ENCODE assay signal across 12 mouse cellular contexts in the genomic region with DNA sequence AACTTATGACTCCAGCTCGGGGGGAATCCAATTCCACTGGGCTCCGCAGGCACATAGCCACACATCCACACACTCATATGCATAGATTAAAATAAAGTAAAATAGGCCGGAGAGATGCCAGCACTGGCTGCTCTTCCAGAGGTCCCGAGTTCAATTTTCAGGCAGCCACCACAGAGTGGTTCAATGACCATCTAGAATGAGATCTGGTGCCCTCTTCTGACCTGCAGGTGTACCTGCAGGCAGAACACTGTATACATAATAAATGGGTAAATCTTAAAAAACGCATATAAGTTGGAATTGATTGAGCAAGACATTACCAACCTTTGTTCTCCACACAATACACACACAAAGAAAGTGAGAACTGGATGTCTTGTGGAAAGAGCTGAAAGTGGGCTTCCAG. TPM values are rescaled to one million over a fixed set of nuclear protein-coding genes. Genes with fewer than 3 reads are reported as not detected.
A peak's percentile ranks its signal among the peaks of the same experiment; 100 is the strongest.
DNase-seq lines count a peak whose midpoint lies in the region; ATAC-seq and TF ChIP-seq lines count a peak whose summit lies in the region.
"Had no signal": no experiment of that assay in that cellular context is flagged by ENCODE, and none has a peak within 500 bp of the region (broad histone marks: within the 10 kb centered on the region; RNA-seq: fewer than 3 reads in every experiment).

No protein-coding gene starts in this region.

- H3K4me1 ChIP-seq in forebrain, embryonic 14.5 days (ENCODE audit: control insufficient read depth, insufficient read depth, low read length), result peaks cover 9% of the 10 kb centered on the region
- H3K4me1 ChIP-seq in forebrain, embryonic 12.5 days, result peaks cover 18% of the 10 kb centered on the region
- H3K4me1 ChIP-seq in liver, postnatal 0 days (ENCODE audit: insufficient read depth), result peaks cover 16% of the 10 kb centered on the region
- H3K4me1 ChIP-seq in E14TG2a.4 (replicated peaks; ENCODE audit: low read depth, low read length), result peaks cover 54% of the 10 kb centered on the region

- H3K4me2 ChIP-seq in forebrain, embryonic 14.5 days (ENCODE audit: low read length), result no peak overlapping the region
- no peak overlapping the region for H3K4me2 ChIP-seq in forebrain, embryonic 12.5 days
- no peak overlapping the region for H3K4me2 ChIP-seq in liver, postnatal 0 days (ENCODE audit: low read depth, low read length)
- H3K4me2 ChIP-seq: kidney, embryonic 15.5 days; liver, embryonic 13.5 days; neural tube, embryonic 12.5 days had no signal

- peaks cover 14% of the 10 kb centered on the region for H3K27me3 ChIP-seq in forebrain, embryonic 14.5 days (replicated peaks; ENCODE audit: control insufficient read depth, insufficient read depth, low read length)
- H3K27me3 ChIP-seq in forebrain, embryonic 12.5 days, result peaks cover 28% of the 10 kb centered on the region
- H3K27me3 ChIP-seq in liver, postnatal 0 days (ENCODE audit: insufficient read depth, low read length), result peaks cover 12% of the 10 kb centered on the region
- H3K27me3 ChIP-seq in E14TG2a.4 (ENCODE audit: insufficient read depth, low read length), result peaks cover 7% of the 10 kb centered on the region
- H3K27me3 ChIP-seq: Patski had no signal

- no peak overlapping the region for H3K27ac ChIP-seq in forebrain, embryonic 14.5 days (ENCODE audit: low read depth, low read length)
- H3K27ac ChIP-seq in forebrain, embryonic 12.5 days, result no peak overlapping the region
- no peak overlapping the region for H3K27ac ChIP-seq in liver, postnatal 0 days (ENCODE audit: low read depth)
- H3K27ac ChIP-seq: kidney, embryonic 15.5 days; liver, embryonic 13.5 days; neural tube, embryonic 12.5 days had no signal

- peaks cover 22% of the 10 kb centered on the region for H3K36me3 ChIP-seq in forebrain, embryonic 14.5 days (ENCODE audit: control insufficient read depth, insufficient read depth, low read length)
- H3K36me3 ChIP-seq in forebrain, embryonic 12.5 days (replicated peaks), result peaks cover 15% of the 10 kb centered on the region
- no peaks in the 10 kb centered on the region for H3K36me3 ChIP-seq in liver, postnatal 0 days (replicated peaks; ENCODE audit: insufficient read depth, low read length)
- peaks cover 32% of the 10 kb centered on the region for H3K36me3 ChIP-seq in E14TG2a.4 (ENCODE audit: insufficient read depth, low read length)
- H3K36me3 ChIP-seq: liver, embryonic 13.5 days had no signal

- DNase-seq in forebrain, embryonic 14.5 days (ENCODE audit: low spot score), result peak; percentile 51
- peak; percentile 20 for DNase-seq in liver, postnatal 0 days
- no peak for DNase-seq in liver
- no peak for DNase-seq in layer of hippocampus, postnatal 25 days (ENCODE audit: extremely low spot score in 1 of 2, low spot score in 1 of 2)
- DNase-seq in ovary, postnatal 10 days (ENCODE audit: low spot score), result no peak
- DNase-seq: liver, embryonic 13.5 days had no signal

- H3K4me3 ChIP-seq in forebrain, embryonic 14.5 days (ENCODE audit: low read depth, low read length), result no peak overlapping the region
- no peak overlapping the region for H3K4me3 ChIP-seq in forebrain, embryonic 12.5 days (replicated peaks)
- no peak overlapping the region for H3K4me3 ChIP-seq in liver, postnatal 0 days (ENCODE audit: low read depth, low read length)
- no peak overlapping the region for H3K4me3 ChIP-seq in E14TG2a.4 (replicated peaks; ENCODE audit: low read length)
- H3K4me3 ChIP-seq: kidney, embryonic 15.5 days; liver, embryonic 13.5 days; neural tube, embryonic 12.5 days had no signal

- 53% methylated on average over 5 of the region's 5 CpGs for WGBS in forebrain, embryonic 14.5 days
- 58% methylated on average over 5 of the region's 5 CpGs for WGBS in forebrain, embryonic 12.5 days
- WGBS in liver, postnatal 0 days (ENCODE audit: insufficient replicate concordance), result 41% methylated on average over 5 of the region's 5 CpGs

- no peak for TF ChIP-seq EP300 in liver, postnatal 0 days (IDR thresholded peaks at IDR 0.05; ENCODE audit: low read depth)

- TF ChIP-seq CTCF in liver, postnatal 0 days (IDR thresholded peaks at IDR 0.05; ENCODE audit: low read depth), result peak; percentile 74
- peak; percentile 60 for TF ChIP-seq CTCF in E14TG2a.4 (conservative IDR thresholded peaks at IDR 0.05; ENCODE audit: low read length)

- H3K9ac ChIP-seq in forebrain, embryonic 14.5 days (ENCODE audit: low read length), result no peak overlapping the region
- H3K9ac ChIP-seq in forebrain, embryonic 12.5 days, result no peak overlapping the region
- no peak overlapping the region for H3K9ac ChIP-seq in liver, postnatal 0 days (replicated peaks)
- H3K9ac ChIP-seq: kidney, embryonic 15.5 days; liver, embryonic 13.5 days; neural tube, embryonic 12.5 days had no signal

- ATAC-seq in forebrain, embryonic 14.5 days, result no peak
- ATAC-seq in forebrain, embryonic 12.5 days (ENCODE audit: low FRiP score), result no peak
- ATAC-seq in liver, postnatal 0 days, result no peak
- ATAC-seq in granulocyte monocyte progenitor cell, adult 5-6 weeks (replicated peaks; ENCODE audit: poor library complexity, severe bottlenecking), result peak; percentile 10; the same call in 1 of the 2 replicates
- ATAC-seq: Patski had no signal

- no peaks in the 10 kb centered on the region for H3K9me3 ChIP-seq in forebrain, embryonic 14.5 days (replicated peaks; ENCODE audit: control insufficient read depth, low read length)
- H3K9me3 ChIP-seq in forebrain, embryonic 12.5 days, result no peaks in the 10 kb centered on the region
- no peaks in the 10 kb centered on the region for H3K9me3 ChIP-seq in liver, postnatal 0 days (ENCODE audit: low read length)
- H3K9me3 ChIP-seq in E14TG2a.4 (ENCODE audit: low read length), result no peaks in the 10 kb centered on the region
- H3K9me3 ChIP-seq: kidney, embryonic 15.5 days; liver, embryonic 13.5 days; neural tube, embryonic 12.5 days had no signal

RNA-seq across cellular contexts. Expression of a gene that starts 12.6 kb away (rescaled TPM):
- not detected in 2 replicates for polyA plus RNA-seq in forebrain, embryonic 14.5 days (2014; fragmentation: Nextera tagmentation; extraction: Ambion mirVana)
- polyA plus RNA-seq in forebrain, embryonic 12.5 days (2016; fragmentation: Nextera tagmentation; extraction: Ambion mirVana), result 0.27 TPM in 1 of 2 replicates, not detected in the other
- 0.06 TPM in 1 of 2 replicates, not detected in the other for polyA plus RNA-seq in liver, postnatal 0 days (2015; fragmentation: Nextera tagmentation; extraction: Ambion mirVana)
- not detected in 2 replicates for total RNA-seq in granulocyte monocyte progenitor cell, adult 5-6 weeks (2014; fragmentation: Nextera tagmentation)
- total RNA-seq in granulocyte monocyte progenitor cell, adult 5-6 weeks (2017), result 0.17 TPM in 1 of 2 replicates, not detected in the other
- 1 to 10 TPM in 1 of 2 experiments, under 1 TPM in 1; 0.73 to 1.0 TPM for total RNA-seq in layer of hippocampus, postnatal 25 days (2021)
- polyA plus RNA-seq: neural tube, embryonic 12.5 days had no signal

RNA-seq across cellular contexts. Expression of a gene that starts 19.0 kb away (rescaled TPM):
- polyA plus RNA-seq in forebrain, embryonic 14.5 days (2014; fragmentation: Nextera tagmentation; extraction: Ambion mirVana), result 37.3 and 41.0 TPM in 2 replicates
- 35.1 and 38.1 TPM in 2 replicates for polyA plus RNA-seq in forebrain, embryonic 12.5 days (2016; fragmentation: Nextera tagmentation; extraction: Ambion mirVana)
- 0.98 and 1.1 TPM in 2 replicates for polyA plus RNA-seq in liver, postnatal 0 days (2015; fragmentation: Nextera tagmentation; extraction: Ambion mirVana)
- not detected in 2 replicates for total RNA-seq in granulocyte monocyte progenitor cell, adult 5-6 weeks (2014; fragmentation: Nextera tagmentation)
- not detected in 2 replicates for total RNA-seq in granulocyte monocyte progenitor cell, adult 5-6 weeks (2017)
- 100 to 1,000 TPM; 117 to 128 TPM for total RNA-seq in layer of hippocampus, postnatal 25 days (2021)

RNA-seq across cellular contexts. Expression of a gene that starts 26.3 kb away (rescaled TPM):
- polyA plus RNA-seq in forebrain, embryonic 14.5 days (2014; fragmentation: Nextera tagmentation; extraction: Ambion mirVana), result 85.6 and 99.3 TPM in 2 replicates
- polyA plus RNA-seq in forebrain, embryonic 12.5 days (2016; fragmentation: Nextera tagmentation; extraction: Ambion mirVana), result 85.8 and 94.4 TPM in 2 replicates
- 25.6 and 29.5 TPM in 2 replicates for polyA plus RNA-seq in liver, postnatal 0 days (2015; fragmentation: Nextera tagmentation; extraction: Ambion mirVana)
- total RNA-seq in granulocyte monocyte progenitor cell, adult 5-6 weeks (2014; fragmentation: Nextera tagmentation), result 40.8 and 84.2 TPM in 2 replicates
- total RNA-seq in granulocyte monocyte progenitor cell, adult 5-6 weeks (2017), result 28.6 and 30.1 TPM in 2 replicates
- total RNA-seq in layer of hippocampus, postnatal 25 days (2021), result 100 to 1,000 TPM; 304 to 306 TPM

RNA-seq across cellular contexts. Expression of a gene that starts 30.7 kb away (rescaled TPM):
- polyA plus RNA-seq in forebrain, embryonic 14.5 days (2014; fragmentation: Nextera tagmentation; extraction: Ambion mirVana), result 241 and 274 TPM in 2 replicates
- polyA plus RNA-seq in forebrain, embryonic 12.5 days (2016; fragmentation: Nextera tagmentation; extraction: Ambion mirVana), result 585 and 631 TPM in 2 replicates
- 73.2 and 76.8 TPM in 2 replicates for polyA plus RNA-seq in liver, postnatal 0 days (2015; fragmentation: Nextera tagmentation; extraction: Ambion mirVana)
- total RNA-seq in granulocyte monocyte progenitor cell, adult 5-6 weeks (2014; fragmentation: Nextera tagmentation), result 104 and 115 TPM in 2 replicates
- total RNA-seq in granulocyte monocyte progenitor cell, adult 5-6 weeks (2017), result 138 and 190 TPM in 2 replicates
- 100 to 1,000 TPM; 161 to 174 TPM for total RNA-seq in layer of hippocampus, postnatal 25 days (2021)

RNA-seq across cellular contexts. Expression of a gene that starts 41.8 kb away (rescaled TPM):
- 52.7 and 60.6 TPM in 2 replicates for polyA plus RNA-seq in forebrain, embryonic 14.5 days (2014; fragmentation: Nextera tagmentation; extraction: Ambion mirVana)
- polyA plus RNA-seq in forebrain, embryonic 12.5 days (2016; fragmentation: Nextera tagmentation; extraction: Ambion mirVana), result 72.4 and 73.0 TPM in 2 replicates
- 35.9 and 38.0 TPM in 2 replicates for polyA plus RNA-seq in liver, postnatal 0 days (2015; fragmentation: Nextera tagmentation; extraction: Ambion mirVana)
- total RNA-seq in granulocyte monocyte progenitor cell, adult 5-6 weeks (2014; fragmentation: Nextera tagmentation), result 76.6 and 105 TPM in 2 replicates
- total RNA-seq in granulocyte monocyte progenitor cell, adult 5-6 weeks (2017), result 87.5 and 88.9 TPM in 2 replicates
- 10 to 100 TPM; 39.5 to 40.1 TPM for total RNA-seq in layer of hippocampus, postnatal 25 days (2021)

Comparison
In these comparisons a context has a peak if more than half of its experiments do, and no peak if none do; other contexts are left out.
1. DNase-seq: peak in forebrain, embryonic 14.5 days (single experiment) and liver, postnatal 0 days (single experiment); none in liver (single experiment), layer of hippocampus, postnatal 25 days (0 of 2) and ovary, postnatal 10 days (single experiment).
2. RNA of a gene that starts 19.0 kb away (polyA plus RNA-seq): 35.1 to 38.1 TPM in forebrain, embryonic 12.5 days and 37.3 to 41.0 TPM in forebrain, embryonic 14.5 days; 0.98 to 1.1 TPM in liver, postnatal 0 days; every median in the first group is over 10 times any median in the second.